Mouse (Mus musculus) liver, embryonic 12.5 days (tissue): ENCODE measurements around the gene Hnrnpl. TPM values are rescaled to one million over a fixed set of nuclear protein-coding genes. Genes with fewer than 3 reads are reported as not detected.

Experiments used
- ATAC-seq: fragments of 200-750 bp; cut with Nextera tagmentation; 2 replicates; pipeline ENCODE4 v1.8.0; 2017; ENCODE audit warnings: moderate number of reproducible peaks, mild to moderate bottlenecking, moderate library complexity
- H3K27ac ChIP-seq: fragments of 300-500 bp; sonication (generic); 2 replicates; pipeline ENCODE4 v1.5.1; 2016; ENCODE audit warnings: mild to moderate bottlenecking
- H3K27me3 ChIP-seq: fragments of 300-500 bp; sonication (generic); replicated peaks from 2 replicates; pipeline ENCODE4 v1.6.1; 2016; ENCODE audit warnings: mild to moderate bottlenecking, moderate library complexity
- H3K36me3 ChIP-seq: fragments of 300-500 bp; sonication (generic); 2 replicates; pipeline ENCODE4 v1.6.1; 2016; ENCODE audit warnings: mild to moderate bottlenecking, moderate library complexity
- H3K4me1 ChIP-seq: fragments of 300-500 bp; sonication (generic); 2 replicates; pipeline ENCODE4 v1.6.1; 2016
- H3K4me2 ChIP-seq: fragments of 300-500 bp; sonication (generic); 2 replicates; pipeline ENCODE4 v1.6.1; 2016; ENCODE audit warnings: mild to moderate bottlenecking, moderate library complexity
- H3K4me3 ChIP-seq: fragments of 300-500 bp; sonication (generic); 2 replicates; pipeline ENCODE4 v1.5.1; 2016; ENCODE audit warnings: mild to moderate bottlenecking, moderate library complexity
- H3K9ac ChIP-seq: fragments of 300-500 bp; sonication (generic); 2 replicates; pipeline ENCODE4 v1.6.1; 2016; ENCODE audit warnings: mild to moderate bottlenecking, moderate library complexity
- H3K9me3 ChIP-seq: fragments of 300-500 bp; sonication (generic); replicated peaks from 2 replicates; pipeline ENCODE4 v1.6.1; 2016; ENCODE audit warnings: mild to moderate bottlenecking, moderate library complexity
- WGBS: fragments of 180-500 bp; shearing (Covaris S2); methylation state at CpG from one replicate; pipeline ENCODE4 v1.1.7; 2016; ENCODE audit not compliant: insufficient replicate concordance; 5-methylcytosine and 5-hydroxymethylcytosine counted together
- polyA plus RNA-seq: library from polyadenylated mRNA; unstranded; fragments of >200 nt; fragmentation: Nextera tagmentation; extraction: Ambion mirVana; gene quantifications from 2 replicates; pipeline ENCODE4 v1.2.1, GENCODE M21; 2016

Hnrnpl gene
- polyA plus RNA-seq, 1 experiment from 2014 or later = 186 TPM

- H3K4me3 ChIP-seq = no peak overlapping the region
- peaks cover 18% of the 10 kb centered on the region for H3K4me1 ChIP-seq
- no peaks in the 10 kb centered on the region for H3K27me3 ChIP-seq
- H3K27ac ChIP-seq = no peak overlapping the region
- WGBS = 77% methylated on average over 12 of the region's 12 CpGs
- no peak overlapping the region for H3K9ac ChIP-seq
- no peak for ATAC-seq
- H3K9me3 ChIP-seq = no peaks in the 10 kb centered on the region
- H3K36me3 ChIP-seq = peaks cover 12% of the 10 kb centered on the region; the same call in 1 of the 2 replicates
- no peak overlapping the region for H3K4me2 ChIP-seq
Observed at GRCm38 (mm10) chr7:28774164-28774563, 34.2 kb upstream of the Hnrnpl start.

GRCm38 (mm10) chr7:28775129-28775528 lies 33.2 kb upstream of the Hnrnpl start:
- no peaks in the 10 kb centered on the region for H3K27me3 ChIP-seq
- no peak overlapping the region for H3K4me2 ChIP-seq
- no peak overlapping the region for H3K4me3 ChIP-seq
- WGBS = 86% methylated on average over 7 of the region's 7 CpGs
- peaks cover 16% of the 10 kb centered on the region for H3K4me1 ChIP-seq
- no peak overlapping the region for H3K9ac ChIP-seq
- no peak overlapping the region for H3K27ac ChIP-seq
- no peaks in the 10 kb centered on the region for H3K9me3 ChIP-seq
- peaks cover 12% of the 10 kb centered on the region; the same call in 1 of the 2 replicates for H3K36me3 ChIP-seq
- no peak for ATAC-seq

- 78% methylated on average over 9 of the region's 9 CpGs for WGBS
- no peak for ATAC-seq
- no peak overlapping the region for H3K9ac ChIP-seq
Observed at GRCm38 (mm10) chr7:28778825-28779224, 29.5 kb upstream of the Hnrnpl start.

GRCm38 (mm10) chr7:28780067-28780658 lies 28.2 kb upstream of the Hnrnpl start:
- no peak overlapping the region for H3K4me3 ChIP-seq
- H3K4me2 ChIP-seq = peak overlapping the region; percentile 25; the same call in 1 of the 2 replicates
- H3K27ac ChIP-seq = peak overlapping the region; percentile 54
- 43% methylated on average over 6 of the region's 6 CpGs for WGBS
- H3K9me3 ChIP-seq = no peaks in the 10 kb centered on the region
- H3K36me3 ChIP-seq = peaks cover 24% of the 10 kb centered on the region
- peaks cover 17% of the 10 kb centered on the region for H3K4me1 ChIP-seq
- no peaks in the 10 kb centered on the region for H3K27me3 ChIP-seq
- peak; percentile 75 for ATAC-seq
- no peak overlapping the region for H3K9ac ChIP-seq

More at GRCm38 (mm10) chr7:28778825-28779224, 29.5 kb upstream of the Hnrnpl start:
- Histone ChIP-seq H3K9me3 (no peaks in the 10 kb centered on the region), H3K36me3 (peaks cover 24% of the 10 kb centered on the region), H3K4me2 (no peak overlapping the region), H3K27ac (no peak overlapping the region), H3K4me3 (no peak overlapping the region), H3K27me3 (no peaks in the 10 kb centered on the region), H3K4me1 (peaks cover 17% of the 10 kb centered on the region)

- ATAC-seq = no peak
- H3K27me3 ChIP-seq = no peaks in the 10 kb centered on the region
- H3K4me3 ChIP-seq = no peak overlapping the region
- H3K27ac ChIP-seq = peak overlapping the region; percentile 54; the same call in 1 of the 2 replicates
- 65% methylated on average over 7 of the region's 7 CpGs for WGBS
- H3K4me2 ChIP-seq = no peak overlapping the region
- peaks cover 17% of the 10 kb centered on the region for H3K4me1 ChIP-seq
- H3K36me3 ChIP-seq = peaks cover 31% of the 10 kb centered on the region
- no peak overlapping the region for H3K9ac ChIP-seq
- H3K9me3 ChIP-seq = no peaks in the 10 kb centered on the region
Observed at GRCm38 (mm10) chr7:28780857-28781256, 27.5 kb upstream of the Hnrnpl start.

GRCm38 (mm10) chr7:28781261-28781663 lies 27.1 kb upstream of the Hnrnpl start:
- no peaks in the 10 kb centered on the region for H3K9me3 ChIP-seq
- no peak overlapping the region for H3K4me3 ChIP-seq
- peaks cover 17% of the 10 kb centered on the region for H3K4me1 ChIP-seq
- no peak for ATAC-seq
- WGBS = 84% methylated on average over 8 of the region's 8 CpGs
- peaks cover 35% of the 10 kb centered on the region for H3K36me3 ChIP-seq
- no peaks in the 10 kb centered on the region for H3K27me3 ChIP-seq
- H3K4me2 ChIP-seq = no peak overlapping the region
- H3K27ac ChIP-seq = no peak overlapping the region
- no peak overlapping the region for H3K9ac ChIP-seq

GRCm38 (mm10) chr7:28785161-28785560 lies 23.2 kb upstream of the Hnrnpl start:
- ATAC-seq = no peak
- peaks cover 27% of the 10 kb centered on the region for H3K4me1 ChIP-seq
- no peak overlapping the region for H3K9ac ChIP-seq
- peaks cover 36% of the 10 kb centered on the region for H3K36me3 ChIP-seq
- H3K9me3 ChIP-seq = no peaks in the 10 kb centered on the region
- no peaks in the 10 kb centered on the region for H3K27me3 ChIP-seq
- H3K27ac ChIP-seq = no peak overlapping the region
- H3K4me3 ChIP-seq = no peak overlapping the region
- H3K4me2 ChIP-seq = no peak overlapping the region
- WGBS = 74% methylated on average over 5 of the region's 5 CpGs

- H3K4me1 ChIP-seq = peaks cover 27% of the 10 kb centered on the region
- H3K9me3 ChIP-seq = no peaks in the 10 kb centered on the region
- 90% methylated on average over 9 of the region's 9 CpGs for WGBS
- ATAC-seq = no peak
- H3K9ac ChIP-seq = no peak overlapping the region
- H3K4me2 ChIP-seq = no peak overlapping the region
- no peak overlapping the region for H3K27ac ChIP-seq
- H3K27me3 ChIP-seq = no peaks in the 10 kb centered on the region
- H3K4me3 ChIP-seq = no peak overlapping the region
- H3K36me3 ChIP-seq = peaks cover 33% of the 10 kb centered on the region
Observed at GRCm38 (mm10) chr7:28787884-28788283, 20.5 kb upstream of the Hnrnpl start.

- no peak within 1 kb of the TSS for H3K4me3 ChIP-seq
- H3K4me2 ChIP-seq = no peak within 1 kb of the TSS
- no peaks in the 10 kb centered on the region for H3K9me3 ChIP-seq
- no peaks in the 10 kb centered on the region for H3K27me3 ChIP-seq
- WGBS = 41% methylated on average over 5 of the region's 5 CpGs
- H3K9ac ChIP-seq = 0 out of 2 replicates have a peak within 1 kb of the TSS, but pooled peaks have one; percentile 1
- H3K27ac ChIP-seq = no peak within 1 kb of the TSS
- ATAC-seq = no peak
- peaks cover 27% of the 10 kb centered on the region for H3K4me1 ChIP-seq
- peaks cover 27% of the 10 kb centered on the region for H3K36me3 ChIP-seq
Observed at GRCm38 (mm10) chr7:28788307-28789195, 19.8 kb upstream of the Hnrnpl start, which contains the start of gene Rinl. TSS of gene Rinl (plus strand) at chr7:28788969.

- Histone ChIP-seq H3K4me2 (no peak overlapping the region), H3K9ac (0 out of 2 replicates have a peak overlapping the region, but pooled peaks have one; percentile 1), H3K4me3 (no peak overlapping the region), H3K27me3 (no peaks in the 10 kb centered on the region), H3K4me1 (peaks cover 27% of the 10 kb centered on the region), H3K9me3 (no peaks in the 10 kb centered on the region), H3K36me3 (peaks cover 22% of the 10 kb centered on the region; the same call in 1 of the 2 replicates), H3K27ac (no peak overlapping the region)
- no peak for ATAC-seq
- 74% methylated on average over 3 of the region's 3 CpGs for WGBS
Observed at GRCm38 (mm10) chr7:28789235-28789634, 19.1 kb upstream of the Hnrnpl start.

- ATAC-seq = 0 out of 2 replicates have a peak, but pooled peaks have one; percentile 27
Observed at GRCm38 (mm10) chr7:28790066-28790806, 18.1 kb upstream of the Hnrnpl start.

More at GRCm38 (mm10) chr7:28790066-28790806, 18.1 kb upstream of the Hnrnpl start:
- Histone ChIP-seq H3K27ac (no peak overlapping the region), H3K4me2 (no peak overlapping the region), H3K4me1 (peaks cover 28% of the 10 kb centered on the region), H3K9me3 (no peaks in the 10 kb centered on the region), H3K9ac (no peak overlapping the region), H3K36me3 (peaks cover 18% of the 10 kb centered on the region; the same call in 1 of the 2 replicates), H3K4me3 (no peak overlapping the region), H3K27me3 (no peaks in the 10 kb centered on the region; the same call in 1 of the 2 replicates)
- WGBS = 56% methylated on average over 8 of the region's 8 CpGs
